Mouse (Mus musculus): ENCODE data around the gene Klf11.

Gene Klf11

DNA sequence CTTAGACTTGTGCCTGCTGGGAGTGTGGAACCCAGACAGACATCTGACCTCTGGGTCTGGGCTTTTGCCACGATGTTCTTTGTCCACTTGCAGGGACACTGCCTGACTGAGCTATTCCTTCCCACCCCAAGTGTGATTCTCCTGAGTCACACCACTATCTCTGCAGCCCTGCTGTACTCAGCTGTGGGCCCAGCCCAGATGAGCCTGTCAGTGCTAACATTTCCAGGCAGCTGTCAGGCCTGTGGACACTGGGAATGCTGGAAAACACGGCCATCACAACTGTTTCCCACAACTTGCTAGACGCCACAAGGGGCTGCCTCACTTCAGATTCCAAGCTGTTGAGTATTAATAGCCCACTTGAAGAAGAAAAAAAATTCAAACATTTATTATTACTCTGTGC is 51.9 kb downstream of the Klf11 start:
- no peak for DNase-seq (ENCODE audit: low read depth, low spot score)

DNA sequence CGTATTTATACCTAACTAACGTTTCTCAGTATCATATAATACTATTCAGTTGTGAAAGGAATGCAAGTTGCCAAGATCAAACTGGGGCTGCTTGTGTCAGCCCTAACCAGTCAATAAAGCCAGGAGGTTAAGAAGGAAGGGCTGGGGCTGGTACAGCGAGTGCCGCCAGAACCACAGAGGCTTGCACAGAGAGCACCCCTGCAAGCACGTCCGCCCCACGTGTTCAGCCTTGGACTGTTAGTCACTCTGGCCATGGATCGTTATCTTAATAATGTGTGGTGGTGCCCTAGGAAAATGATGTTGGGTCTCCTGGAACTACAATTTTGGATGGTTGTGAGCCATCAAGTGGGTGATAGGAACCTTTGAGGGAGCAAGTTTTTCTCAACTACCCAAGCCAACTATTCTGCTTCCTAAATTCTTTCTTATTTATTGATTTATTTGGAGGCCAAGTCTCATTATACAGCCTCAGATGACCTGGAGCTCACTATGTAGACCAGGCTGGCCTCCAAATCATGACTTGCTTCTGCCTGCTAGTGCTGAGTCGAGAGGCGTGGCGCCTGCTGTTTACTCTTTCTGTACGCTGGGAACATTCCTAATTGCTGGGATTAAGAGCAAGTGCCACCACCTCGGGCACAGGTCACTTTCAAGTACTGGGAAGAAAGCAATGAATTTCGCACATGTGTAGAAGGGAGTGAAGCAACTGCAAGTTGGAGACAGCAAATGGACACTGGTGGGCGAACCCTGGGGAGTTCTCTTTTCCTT is 54.6 kb downstream of the Klf11 start:
- no peak for DNase-seq (ENCODE audit: low read depth, low spot score)

DNA sequence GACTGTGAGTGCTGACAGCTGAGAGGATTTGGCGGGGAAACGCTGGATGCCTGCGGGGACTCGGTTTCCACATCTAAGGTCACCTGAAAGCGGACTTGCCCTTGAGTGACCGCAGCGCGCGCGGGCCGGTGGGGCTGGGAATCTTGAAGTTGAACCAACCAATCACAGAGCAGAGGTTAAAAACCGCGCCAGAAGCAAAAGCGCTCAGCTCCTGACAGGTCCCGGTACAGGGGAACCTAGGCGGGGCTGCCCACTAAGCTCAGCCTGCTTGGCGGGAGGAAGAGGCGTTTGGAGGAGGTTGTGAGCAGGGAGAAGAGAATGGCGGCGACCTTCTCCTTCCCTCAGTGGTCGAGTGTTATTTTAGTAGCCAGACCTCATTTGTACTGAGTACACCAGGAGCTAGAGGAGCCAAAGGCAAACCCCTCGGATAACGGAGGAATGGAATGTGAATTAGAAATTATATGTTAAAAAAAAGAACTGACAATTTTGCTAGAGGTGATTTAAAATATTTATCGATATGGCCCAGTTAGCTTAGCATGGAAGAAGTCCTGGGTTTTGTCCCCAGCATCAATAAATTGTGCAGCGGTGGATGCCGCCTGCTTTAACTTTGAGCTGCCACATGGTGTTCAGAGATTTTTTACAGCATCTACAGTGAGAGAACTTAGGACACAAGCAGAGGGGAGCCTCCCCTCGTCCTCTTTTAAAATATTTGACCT is 55.8 kb downstream of the Klf11 start:
- peak; percentile 72 for DNase-seq (ENCODE audit: low read depth, low spot score)

DNA sequence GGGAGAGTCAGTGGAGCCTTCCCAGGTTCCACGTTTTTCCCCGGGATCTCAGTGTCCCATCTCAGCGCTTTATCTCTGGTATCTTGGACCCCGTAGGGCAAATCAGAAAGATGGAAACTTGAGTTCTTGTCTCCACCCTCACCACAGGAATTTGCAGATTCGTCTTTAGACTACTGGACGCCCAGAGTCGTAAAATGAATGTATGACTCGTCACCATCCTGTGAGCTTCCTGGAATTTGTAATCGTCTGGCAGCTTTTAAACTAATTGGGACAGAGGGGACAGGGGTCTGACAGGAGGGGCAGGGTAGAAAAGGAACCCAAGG is 56.4 kb downstream of the Klf11 start:
- DNase-seq (ENCODE audit: low read depth, low spot score), result peak; percentile 90

DNA sequence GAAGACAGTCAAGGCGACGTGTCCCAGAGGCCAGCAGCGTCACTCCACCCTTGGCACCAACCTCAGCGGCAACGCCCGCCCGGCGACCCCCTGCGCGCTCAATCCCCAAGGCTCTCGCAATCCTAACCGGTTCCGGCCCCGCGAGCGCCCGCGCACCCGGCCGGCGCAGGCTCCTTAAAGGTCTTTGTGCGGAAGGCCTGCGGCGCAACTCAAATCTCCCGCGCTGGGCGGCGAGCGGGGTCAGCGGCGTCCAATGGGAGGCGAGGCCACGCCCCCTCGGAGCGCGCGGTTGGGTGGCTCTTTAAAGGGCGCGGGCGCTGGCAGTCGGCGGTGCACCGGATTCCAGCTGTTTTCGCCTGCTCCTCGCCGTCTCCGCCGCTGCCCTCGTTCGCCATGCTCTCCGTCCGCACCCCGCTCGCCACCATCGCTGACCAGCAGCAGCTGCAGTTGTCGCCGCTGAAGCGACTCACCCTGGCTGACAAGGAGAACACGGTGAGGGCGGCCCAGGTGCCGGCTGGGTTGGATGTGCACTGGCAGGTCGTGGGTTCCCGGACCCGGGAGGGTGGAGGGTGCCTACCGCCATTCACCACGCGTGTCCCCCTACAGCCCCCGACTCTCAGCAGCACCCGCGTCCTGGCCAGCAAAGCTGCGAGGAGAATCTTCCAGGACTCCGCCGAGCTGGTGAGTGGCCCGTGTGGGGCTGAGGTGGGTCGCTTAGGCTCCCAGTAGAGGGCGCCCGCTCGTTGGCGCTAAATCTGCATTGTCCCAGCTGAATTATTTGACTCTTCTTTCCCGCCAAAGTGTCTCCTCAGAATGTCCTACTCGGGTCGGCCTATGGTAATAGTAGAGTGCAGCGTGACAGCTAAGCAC is 57.1 kb downstream of the Klf11 start, which contains the start of gene Rrm2:
Gene Rrm2 (plus strand): TSS at position 288 of the 870 bp plus-strand sequence.
- DNase-seq (ENCODE audit: low read depth, low spot score), result peak; percentile 94

DNA sequence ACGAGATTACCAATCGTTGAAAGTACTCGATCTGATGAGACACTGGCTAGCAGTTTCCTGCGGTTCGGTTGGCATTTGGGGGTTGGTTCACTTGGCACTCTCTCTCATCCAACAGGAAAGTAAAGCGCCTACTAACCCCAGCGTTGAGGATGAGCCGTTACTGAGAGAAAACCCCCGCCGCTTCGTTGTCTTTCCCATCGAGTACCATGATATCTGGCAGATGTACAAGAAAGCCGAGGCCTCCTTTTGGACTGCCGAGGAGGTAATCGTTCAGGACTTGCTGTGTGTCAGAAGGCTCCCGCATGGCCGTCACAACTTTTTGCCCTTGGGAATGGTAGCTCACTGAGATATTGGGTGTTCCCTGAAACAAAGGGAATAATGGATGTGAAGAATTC is 57.7 kb downstream of the Klf11 start:
- no peak for DNase-seq (ENCODE audit: low read depth, low spot score)

DNA sequence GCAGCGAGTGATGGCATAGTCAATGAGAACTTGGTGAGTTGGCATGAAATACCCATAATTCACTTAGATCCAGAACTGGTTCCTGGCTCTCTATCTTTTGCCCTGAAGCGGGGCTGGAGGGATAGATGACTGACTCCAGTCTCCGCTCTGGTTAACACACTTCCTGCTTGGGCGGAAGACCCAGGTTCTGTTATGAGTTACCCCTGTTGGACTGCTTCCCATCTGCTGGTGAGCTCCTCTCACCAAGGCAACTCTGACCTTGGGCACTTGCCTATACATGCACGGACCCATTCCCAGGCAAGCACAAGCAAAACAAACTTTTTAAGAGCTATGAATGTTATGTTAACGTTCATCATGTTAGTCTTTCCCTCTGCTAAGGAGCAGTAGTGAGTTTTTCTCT is 58.3 kb downstream of the Klf11 start:
- DNase-seq (ENCODE audit: low read depth, low spot score), result peak; percentile 62

DNA sequence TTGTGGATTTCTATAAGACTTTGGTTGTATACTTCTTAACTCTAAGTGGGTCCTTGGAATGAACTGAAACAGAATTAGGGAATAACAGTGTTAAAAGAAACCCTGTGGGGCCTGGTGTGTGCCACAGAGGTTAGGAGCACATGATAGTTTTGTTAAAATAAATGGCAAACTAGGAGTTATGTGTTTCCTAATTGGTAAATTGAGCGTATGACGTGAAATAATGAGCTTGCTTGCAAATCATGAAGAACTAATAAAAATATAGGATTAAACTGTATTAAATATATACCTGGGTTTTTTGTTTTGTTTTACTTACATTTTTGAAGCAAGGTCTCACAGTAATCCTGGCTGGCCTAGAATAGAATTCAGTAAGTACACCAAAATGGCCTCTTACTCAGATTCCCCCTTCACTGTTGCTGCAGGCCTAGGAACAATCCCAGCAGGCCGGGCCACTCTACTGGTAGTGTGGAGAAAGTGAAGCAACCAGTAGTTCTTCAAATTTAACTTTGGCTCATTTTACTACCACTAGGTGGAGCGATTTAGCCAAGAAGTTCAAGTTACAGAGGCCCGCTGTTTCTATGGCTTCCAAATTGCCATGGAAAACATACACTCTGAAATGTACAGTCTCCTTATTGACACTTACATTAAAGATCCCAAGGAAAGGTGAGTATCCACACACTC is 58.9 kb downstream of the Klf11 start:
- DNase-seq (ENCODE audit: low read depth, low spot score), result peak; percentile 97

DNA sequence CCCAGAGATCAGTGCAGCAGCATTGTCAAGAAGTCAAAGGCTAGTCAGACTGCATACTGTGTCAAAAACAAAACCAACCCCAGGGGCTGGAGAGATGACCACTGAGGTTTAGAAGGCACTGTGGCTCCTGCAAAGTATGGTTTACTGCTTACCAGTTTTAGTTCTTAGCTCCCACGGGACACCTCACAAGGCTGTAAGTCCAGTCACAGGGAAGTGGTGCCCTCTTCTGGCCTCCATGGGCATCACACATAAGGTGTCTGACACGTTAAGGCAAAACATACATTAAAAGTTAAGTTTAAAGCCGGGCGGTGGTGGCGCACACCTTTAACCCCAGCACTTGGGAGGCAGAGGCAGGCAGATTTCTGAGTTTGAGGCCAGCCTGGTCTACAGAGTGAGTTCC is 59.6 kb downstream of the Klf11 start:
- peak; percentile 76 for DNase-seq (ENCODE audit: low read depth, low spot score)
